Comparison of ENCODE assay signal across 8 mouse cellular contexts in the genomic region with DNA sequence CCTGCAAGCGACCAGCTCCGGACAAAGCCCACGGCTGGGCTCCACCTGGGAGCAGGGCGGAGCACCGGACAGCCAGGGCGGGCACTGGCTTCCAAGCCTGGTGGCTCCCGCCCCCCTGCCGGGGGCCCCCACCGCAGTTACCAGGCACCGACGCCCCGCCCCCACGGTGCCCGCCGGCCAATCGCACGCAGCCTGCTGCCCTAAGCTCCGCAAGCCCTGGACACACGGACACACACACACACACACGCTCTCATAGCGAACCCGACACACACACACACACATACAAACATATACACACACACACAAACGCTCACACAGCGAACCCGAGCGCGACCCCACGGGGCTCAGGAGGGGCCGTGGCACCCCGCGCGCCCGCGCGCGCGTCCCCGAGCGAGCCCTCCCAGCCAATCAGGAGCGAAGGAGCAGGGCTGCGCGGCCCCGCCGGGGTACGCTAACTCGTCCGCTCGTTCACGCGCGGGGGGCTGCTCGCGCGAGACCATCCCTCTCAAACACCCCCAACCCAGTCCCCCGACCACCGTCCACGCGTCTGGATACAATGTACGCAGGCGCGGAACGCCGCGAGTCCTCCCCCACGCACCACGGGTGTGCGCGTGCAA. TPM values are rescaled to one million over a fixed set of nuclear protein-coding genes. Genes with fewer than 3 reads are reported as not detected.
A peak's percentile ranks its signal among the peaks of the same experiment; 100 is the strongest.
DNase-seq lines count a peak whose midpoint lies in the region; ATAC-seq lines count a peak whose summit lies in the region.

No protein-coding gene starts in this region.

- peak overlapping the region; percentile 99 for H3K9ac ChIP-seq in heart, embryonic 14.5 days (ENCODE audit: low read length)
- H3K9ac ChIP-seq in liver, embryonic 13.5 days, result peak overlapping the region; percentile 96
- H3K9ac ChIP-seq in stomach, embryonic 16.5 days (ENCODE audit: low read length), result peak overlapping the region; percentile 87

- under 1% methylated on average over 67 of the region's 68 CpGs for WGBS in heart, embryonic 14.5 days
- WGBS in liver, embryonic 13.5 days (ENCODE audit: insufficient replicate concordance), result under 1% methylated on average over 68 of the region's 68 CpGs
- WGBS in stomach, embryonic 16.5 days, result under 1% methylated on average over 66 of the region's 68 CpGs

- H3K4me3 ChIP-seq in heart, embryonic 14.5 days (ENCODE audit: control insufficient read depth in 1 of 2, insufficient read depth in 1 of 2, low read depth in 1 of 2, low read length in 2 of 2), result peak overlapping the region; percentile 64 to 79
- H3K4me3 ChIP-seq in liver, embryonic 13.5 days (replicated peaks), result peak overlapping the region; percentile 91
- peak overlapping the region; percentile 81 for H3K4me3 ChIP-seq in stomach, embryonic 16.5 days (replicated peaks; ENCODE audit: low read length)

- H3K4me1 ChIP-seq in heart, embryonic 14.5 days (ENCODE audit: control insufficient read depth in 2 of 2, insufficient read depth in 2 of 2, low read length in 2 of 2), result peaks cover 10 to 30% of the 10 kb centered on the region in 2 experiments
- peaks cover 53% of the 10 kb centered on the region for H3K4me1 ChIP-seq in liver, embryonic 13.5 days (replicated peaks)
- H3K4me1 ChIP-seq in stomach, embryonic 16.5 days (ENCODE audit: control insufficient read depth, insufficient read depth, low read length), result peaks cover 26% of the 10 kb centered on the region

- H3K27me3 ChIP-seq in heart, embryonic 14.5 days (ENCODE audit: control insufficient read depth, insufficient read depth, low read length), result no peaks in the 10 kb centered on the region
- H3K27me3 ChIP-seq in liver, embryonic 13.5 days, result no peaks in the 10 kb centered on the region
- no peaks in the 10 kb centered on the region for H3K27me3 ChIP-seq in stomach, embryonic 16.5 days (ENCODE audit: control insufficient read depth, insufficient read depth, low read length)

- no peaks in the 10 kb centered on the region for H3K9me3 ChIP-seq in heart, embryonic 14.5 days (ENCODE audit: control insufficient read depth, low read length)
- no peaks in the 10 kb centered on the region for H3K9me3 ChIP-seq in liver, embryonic 13.5 days (replicated peaks)
- no peaks in the 10 kb centered on the region for H3K9me3 ChIP-seq in stomach, embryonic 16.5 days (replicated peaks; ENCODE audit: control insufficient read depth, low read length)

- ATAC-seq in erythroid progenitor cell, adult 5-6 weeks (replicated peaks; ENCODE audit: low FRiP score, poor library complexity, severe bottlenecking), result peak; percentile 88
- peak; percentile 84 for ATAC-seq in heart, embryonic 14.5 days (ENCODE audit: insufficient number of reproducible peaks, insufficient read depth, low FRiP score, low read depth)
- peak; percentile 87 for ATAC-seq in liver, embryonic 13.5 days (ENCODE audit: low read depth)
- peak; percentile 87 for ATAC-seq in stomach, embryonic 16.5 days (ENCODE audit: insufficient read depth, low FRiP score)

- H3K4me2 ChIP-seq in heart, embryonic 14.5 days (ENCODE audit: low read length), result peak overlapping the region; percentile 83
- H3K4me2 ChIP-seq in liver, embryonic 13.5 days, result peak overlapping the region; percentile 94
- peak overlapping the region; percentile 69 for H3K4me2 ChIP-seq in stomach, embryonic 16.5 days (ENCODE audit: low read depth, low read length)

- peak overlapping the region; percentile 88 to 99 for H3K27ac ChIP-seq in heart, embryonic 14.5 days (replicated peaks in 1 of 2; ENCODE audit: control insufficient read depth in 1 of 2, insufficient read depth in 1 of 2, low read depth in 2 of 2, low read length in 2 of 2)
- peak overlapping the region; percentile 95 for H3K27ac ChIP-seq in liver, embryonic 13.5 days
- H3K27ac ChIP-seq in stomach, embryonic 16.5 days (ENCODE audit: low read length), result peak overlapping the region; percentile 95

- DNase-seq in CD4-positive helper T cell, adult 2 months (ENCODE audit: low read depth, low spot score), result peak; percentile 92
- DNase-seq in brain, embryonic 18.5 days (ENCODE audit: low read depth, low spot score), result peak; percentile 93
- peak; percentile 99 for DNase-seq in kidney, postnatal 14 days
- peak; percentile 92 for DNase-seq in liver, embryonic 13.5 days
- peak; percentile 97 for DNase-seq in neural tube, embryonic 10.5 days (ENCODE audit: extremely low spot score, low spot score)

- peaks cover 29% of the 10 kb centered on the region for H3K36me3 ChIP-seq in heart, embryonic 14.5 days (ENCODE audit: control insufficient read depth, insufficient read depth, low read length)
- peaks cover 28% of the 10 kb centered on the region for H3K36me3 ChIP-seq in liver, embryonic 13.5 days
- peaks cover 10% of the 10 kb centered on the region; the same call in 1 of the 2 replicates for H3K36me3 ChIP-seq in stomach, embryonic 16.5 days (ENCODE audit: control insufficient read depth, insufficient read depth, low read length)

RNA-seq across cellular contexts. Expression of a gene that starts 1.0 kb away (rescaled TPM):
- total RNA-seq in erythroid progenitor cell, adult 5-6 weeks (2015; ENCODE audit: low replicate concordance), result 20.2 and 37.3 TPM in 2 replicates
- total RNA-seq in erythroid progenitor cell, adult 5-6 weeks (2017; ENCODE audit: low replicate concordance), result 21.2 and 37.5 TPM in 2 replicates
- polyA plus RNA-seq in heart, embryonic 14.5 days (2014; fragmentation: Nextera tagmentation; extraction: Ambion mirVana), result 131 and 132 TPM in 2 replicates
- polyA plus RNA-seq in liver, embryonic 13.5 days (2015; fragmentation: Nextera tagmentation; extraction: Ambion mirVana), result 39.1 and 52.5 TPM in 2 replicates
- 138 and 141 TPM in 2 replicates for polyA plus RNA-seq in stomach, embryonic 16.5 days (2015; fragmentation: Nextera tagmentation; extraction: Ambion mirVana)

Comparison
In these comparisons a context has a peak if more than half of its experiments do, and no peak if none do; other contexts are left out.
1. Peak in every context shown above with its lines: DNase-seq, ATAC-seq, H3K4me3 ChIP-seq and H3K27ac ChIP-seq.